Mouse (Mus musculus) heart, adult 2 months (tissue): ENCODE measurements around the gene Zfp800. TPM values are rescaled to one million over a fixed set of nuclear protein-coding genes. Genes with fewer than 3 reads are reported as not detected.
A peak's percentile ranks its signal among the peaks of the same experiment; 100 is the strongest.

ENCODE experiments used
- DNase-seq, 2 experiments: peaks; one replicate each; pipeline ENCODE4 v3.0.0; 2021
- H3K27ac ChIP-seq: fragments of 200-600 bp; 2 replicates; pipeline ENCODE4 v1.8.1; 2022
- H3K27me3 ChIP-seq: fragments of 200-500 bp; 2 replicates; pipeline ENCODE4 v1.6.1; 2012; ENCODE audit warnings: mild to moderate bottlenecking, low read length, inconsistent platforms, mixed read lengths; ENCODE audit not compliant: control insufficient read depth, insufficient read depth
- H3K36me3 ChIP-seq: fragments of 200-500 bp; 2 replicates; pipeline ENCODE4 v1.6.1; 2012; ENCODE audit warnings: low read length, inconsistent platforms; ENCODE audit not compliant: control insufficient read depth, insufficient read depth
- H3K4me1 ChIP-seq: fragments of 200-500 bp; 2 replicates; pipeline ENCODE4 v1.6.1; 2011; ENCODE audit warnings: low read length; ENCODE audit not compliant: control insufficient read depth, insufficient read depth
- H3K4me3 ChIP-seq: fragments of 200-600 bp; 2 replicates; pipeline ENCODE4 v1.8.1; 2022
- H3K79me2 ChIP-seq: fragments of 200-500 bp; replicated peaks from 2 replicates; pipeline ENCODE4 v1.6.1; 2012; ENCODE audit warnings: mild to moderate bottlenecking, inconsistent platforms, low read length, moderate library complexity, mixed read lengths; ENCODE audit not compliant: control insufficient read depth, insufficient read depth
- H3K9ac ChIP-seq: fragments of 200-500 bp; 2 replicates; pipeline ENCODE4 v1.6.1; 2012; ENCODE audit warnings: low read depth, mild to moderate bottlenecking, control low read depth, inconsistent platforms, low read length, mixed read lengths
- CTCF ChIP-seq: fragments of 200-600 bp; IDR thresholded peaks from 2 replicates; pipeline ENCODE4 v1.8.1; 2022; ENCODE audit warnings: antibody characterized with exemption, mild to moderate bottlenecking, moderate library complexity
- EP300 ChIP-seq: fragments of 200-500 bp; IDR thresholded peaks from 2 replicates; pipeline ENCODE4 v1.6.1; 2011; ENCODE audit warnings: low read depth, low read length, control low read depth; ENCODE audit not compliant: insufficient read depth
- POLR2A ChIP-seq: fragments of 200-500 bp; IDR thresholded peaks from 2 replicates; pipeline ENCODE4 v1.6.1; 2011; ENCODE audit warnings: mild to moderate bottlenecking, low read depth, low read length, control low read depth; ENCODE audit not compliant: insufficient read depth
- WGBS: fragments of 180-500 bp; shearing (Covaris S2); methylation state at CpG from one replicate; pipeline ENCODE4 v1.1.7; 2018; 5-methylcytosine and 5-hydroxymethylcytosine counted together
- intact Hi-C: fragments of 180-260 bp; cut with DNase I; formaldehyde crosslinking; loops from one replicate; pipeline ENCODE4 v1.15.1; 2025
- polyA plus RNA-seq: library from polyadenylated mRNA; depleted of rRNA; stranded (reverse); fragments of >200 nt; gene quantifications from 2 replicates; pipeline ENCODE4 v1.2.3, GENCODE M21; 2012
- total RNA-seq, 2 experiments: library from RNA; stranded (reverse); gene quantifications; 2 replicates each; pipeline ENCODE4 v1.2.3; 2021

The Zfp800 gene
- total and polyA plus RNA-seq, 3 experiments = 1.6 to 11.2 (median 9.7) TPM

DNA sequence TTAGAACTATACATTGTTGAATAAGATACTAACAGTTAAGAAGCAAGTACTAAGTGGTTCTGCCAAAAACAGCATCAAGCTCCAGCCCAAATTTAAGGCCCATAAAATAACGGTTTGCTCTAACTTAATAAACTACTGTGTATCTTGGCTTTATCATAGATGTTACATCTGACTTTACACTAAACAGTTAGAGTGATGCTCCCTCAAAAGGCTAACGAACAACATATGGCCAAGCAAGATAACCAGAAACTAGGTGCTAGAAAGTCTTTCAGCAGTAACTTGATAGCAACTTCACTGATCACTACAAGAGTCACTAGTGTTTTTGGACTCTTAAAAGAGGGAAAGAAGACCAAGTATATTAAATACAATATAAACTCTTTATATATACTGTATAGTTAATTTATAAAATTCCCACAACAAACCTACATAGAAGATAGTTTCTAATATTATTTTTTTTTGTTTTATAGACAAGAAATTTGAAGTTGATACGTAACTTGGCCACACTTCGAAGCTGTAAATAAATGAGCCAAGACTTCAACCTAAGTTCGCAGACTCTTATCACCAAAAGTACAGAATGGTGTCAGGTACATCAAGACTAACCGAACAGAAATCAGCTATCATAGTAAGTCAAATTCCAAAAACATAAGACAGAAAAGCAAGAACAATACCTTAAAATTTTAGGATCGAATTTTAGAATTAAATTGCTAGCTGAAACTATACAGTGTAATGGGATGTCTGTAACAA lies 165.0 kb downstream of the Zfp800 start:
- no peaks in the 10 kb centered on the region; the same call in 1 of the 2 replicates for H3K36me3 ChIP-seq
- no peaks in the 10 kb centered on the region for H3K79me2 ChIP-seq
- H3K9ac ChIP-seq = no peak overlapping the region
- H3K4me3 ChIP-seq = no peak overlapping the region
- WGBS = 89% methylated on average over 7 of the region's 7 CpGs
- H3K4me1 ChIP-seq = no peaks in the 10 kb centered on the region
- no peak for DNase-seq
- no peaks in the 10 kb centered on the region for H3K27me3 ChIP-seq
- intact Hi-C loops = no loop called here
- TF ChIP-seq POLR2A = no peak
- TF ChIP-seq EP300 = no peak
- no peak overlapping the region for H3K27ac ChIP-seq

DNA sequence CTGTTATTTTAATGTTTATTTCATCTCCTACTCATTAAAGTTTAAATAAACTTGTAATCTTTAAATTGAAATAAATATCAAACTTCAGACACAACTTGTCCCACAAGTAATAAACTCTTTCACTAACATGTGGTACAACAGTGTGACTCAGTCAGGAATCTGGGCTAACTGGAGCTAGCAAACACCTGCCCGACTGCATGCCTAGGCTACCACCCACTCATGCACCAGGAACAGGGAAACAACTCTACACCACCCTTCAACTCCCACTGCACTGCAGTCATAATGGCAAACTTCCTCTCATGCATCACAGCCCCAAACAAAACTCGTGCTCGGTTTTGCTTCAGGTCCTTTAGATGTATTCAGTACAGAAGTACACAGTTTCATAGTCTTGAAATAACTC lies 169.7 kb downstream of the Zfp800 start:
- no peak overlapping the region for H3K27ac ChIP-seq
- H3K27me3 ChIP-seq = no peaks in the 10 kb centered on the region
- no peaks in the 10 kb centered on the region for H3K4me1 ChIP-seq
- H3K9ac ChIP-seq = no peak overlapping the region
- no peak overlapping the region for H3K4me3 ChIP-seq
- WGBS = 83% methylated on average over 3 of the region's 3 CpGs
- no peaks in the 10 kb centered on the region; the same call in 1 of the 2 replicates for H3K36me3 ChIP-seq
- TF ChIP-seq EP300 (no peak), POLR2A (no peak), CTCF (no peak)
- no peak for DNase-seq
- H3K79me2 ChIP-seq = no peaks in the 10 kb centered on the region
- intact Hi-C loops = no loop called here

DNA sequence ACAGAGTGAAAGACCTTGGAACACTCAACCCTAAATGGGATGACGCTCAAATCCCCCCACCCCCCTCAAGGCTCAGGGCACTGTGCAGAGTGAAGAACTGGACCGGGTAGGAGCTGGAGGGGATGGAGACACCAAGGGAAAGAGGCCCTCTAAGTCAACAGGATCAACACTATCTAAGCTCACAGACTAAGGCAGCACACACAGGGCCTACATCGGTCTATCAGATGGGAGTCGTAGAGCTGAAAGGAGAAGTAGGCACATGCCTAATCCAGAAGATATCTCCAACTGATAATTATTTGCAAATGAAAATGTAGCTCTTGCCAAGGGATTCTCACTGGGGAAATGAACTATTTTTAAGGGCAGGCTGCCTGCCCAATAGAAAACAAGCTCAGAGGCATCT lies 176.8 kb downstream of the Zfp800 start:
- no peak for DNase-seq
- Histone ChIP-seq H3K27ac (no peak overlapping the region), H3K4me3 (no peak overlapping the region), H3K4me1 (no peaks in the 10 kb centered on the region), H3K36me3 (no peaks in the 10 kb centered on the region), H3K27me3 (no peaks in the 10 kb centered on the region), H3K79me2 (no peaks in the 10 kb centered on the region), H3K9ac (no peak overlapping the region)
- 80% methylated on average over 4 of the region's 4 CpGs for WGBS
- TF ChIP-seq POLR2A (no peak), EP300 (no peak), CTCF (no peak)
- intact Hi-C loops = no loop called here

DNA sequence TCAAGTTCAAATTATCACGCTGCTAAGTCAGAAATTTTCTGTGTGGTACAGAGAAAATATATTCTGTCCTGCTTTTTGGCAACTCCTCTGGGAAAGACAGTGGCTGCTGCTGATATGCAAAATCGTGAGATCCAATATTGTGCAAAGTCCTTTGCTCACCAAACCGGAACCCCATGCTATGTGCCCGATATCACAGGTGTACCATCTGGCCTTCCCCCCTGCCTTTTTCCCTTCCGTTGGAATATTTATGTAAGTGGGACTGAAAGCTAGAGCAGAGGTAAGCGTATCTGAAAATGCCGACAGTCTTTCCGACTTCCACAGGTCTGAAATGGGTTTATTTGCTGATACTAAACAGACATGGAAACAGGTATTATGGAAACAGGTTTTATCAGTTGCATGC lies 179.4 kb downstream of the Zfp800 start:
- 89% methylated on average over 8 of the region's 8 CpGs for WGBS
- H3K27me3 ChIP-seq = no peaks in the 10 kb centered on the region
- no peaks in the 10 kb centered on the region for H3K79me2 ChIP-seq
- intact Hi-C loops = loop anchor here (5.0 kb wide), 1 partner anchor 561 kb away; no protein-coding TSS in a partner anchor
- no peak overlapping the region for H3K9ac ChIP-seq
- H3K4me1 ChIP-seq = no peaks in the 10 kb centered on the region
- H3K27ac ChIP-seq = no peak overlapping the region
- TF ChIP-seq POLR2A = no peak
- TF ChIP-seq CTCF = no peak
- no peak for TF ChIP-seq EP300
- DNase-seq = no peak
- no peaks in the 10 kb centered on the region for H3K36me3 ChIP-seq
- no peak overlapping the region for H3K4me3 ChIP-seq

DNA sequence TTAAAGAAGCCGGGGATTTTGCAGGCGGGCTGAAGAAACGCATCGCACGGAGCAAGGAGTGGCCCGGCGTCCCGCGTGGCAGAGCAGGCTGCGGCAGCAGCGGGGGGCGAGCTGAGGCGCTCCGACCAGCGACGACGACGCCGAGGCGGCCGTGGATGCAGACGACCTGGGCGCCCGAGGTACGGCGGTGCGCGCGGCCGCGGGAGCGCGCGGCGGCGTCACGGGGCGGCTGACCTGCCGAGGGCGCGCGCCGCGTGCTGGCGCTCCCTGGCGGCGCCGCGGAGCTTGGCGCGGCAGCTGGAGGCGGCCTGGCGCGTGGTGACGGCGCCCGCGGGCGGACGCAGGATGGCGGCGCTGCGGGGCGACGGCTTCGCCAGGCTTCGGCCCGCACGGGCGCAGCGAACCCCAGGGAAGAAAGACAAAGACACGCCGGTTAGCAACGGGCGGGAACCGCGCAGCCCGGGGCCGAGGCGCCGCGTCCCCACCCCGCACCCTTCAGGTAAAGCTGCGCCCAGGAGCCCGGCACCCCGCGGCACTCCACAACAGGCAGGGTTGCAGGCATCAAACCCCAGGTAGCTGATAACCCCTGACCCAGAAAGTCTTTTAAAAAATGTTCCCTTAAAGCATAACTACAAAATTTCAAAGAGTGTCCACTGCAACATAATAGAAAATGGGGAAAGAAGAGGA lies 182.4 kb downstream of the Zfp800 start:
- Histone ChIP-seq H3K27me3 (no peaks in the 10 kb centered on the region), H3K9ac (peak overlapping the region; percentile 77), H3K4me1 (no peaks in the 10 kb centered on the region), H3K79me2 (no peaks in the 10 kb centered on the region), H3K27ac (no peak overlapping the region), H3K36me3 (no peaks in the 10 kb centered on the region), H3K4me3 (peak overlapping the region; percentile 56)
- 3% methylated on average over 87 of the region's 87 CpGs for WGBS
- intact Hi-C loops = loop anchor here (5.0 kb wide), 1 partner anchor 558 kb away; no protein-coding TSS in a partner anchor
- peak; percentile 80 to 84 for DNase-seq
- TF ChIP-seq CTCF (peak; percentile 41), EP300 (no peak), POLR2A (no peak)
